Mouse (Mus musculus) mature B cell (primary cell): ENCODE data around the gene Olfr1152.

Experiments used
- in situ Hi-C: fragments of 300-500 bp; cut with MboI; formaldehyde crosslinking; loops from 2 replicates; pipeline ENCODE4 v1.14.3; 2019

The Olfr1152 gene

GRCm38 (mm10) chr2:87866192-87866591 is at the start of gene Olfr1152:
TSS of gene Olfr1152 (plus strand) at chr2:87866492.
- in situ Hi-C loops = no loop called here

- in situ Hi-C loops = no loop called here
Observed at GRCm38 (mm10) chr2:87830233-87830632, 36.1 kb upstream of the Olfr1152 start, which contains the start of gene Olfr1148. TSS of gene Olfr1148 (plus strand) at chr2:87830533.

- in situ Hi-C loops = no loop called here
Observed at GRCm38 (mm10) chr2:87843693-87844092, 22.6 kb upstream of the Olfr1152 start, which contains the start of gene Olfr1150-ps1. TSS of gene Olfr1150-ps1 (plus strand) at chr2:87843993.

- in situ Hi-C loops = no loop called here
Observed at GRCm38 (mm10) chr2:87855562-87855961, 10.7 kb upstream of the Olfr1152 start, which contains the start of gene Olfr1151. TSS of gene Olfr1151 (plus strand) at chr2:87855862.

- in situ Hi-C loops = no loop called here
Observed at GRCm38 (mm10) chr2:87894662-87895061, 28.4 kb downstream of the Olfr1152 start, which contains the start of gene Olfr1153. TSS of gene Olfr1153 (plus strand) at chr2:87894962.

- in situ Hi-C loops = no loop called here
Observed at GRCm38 (mm10) chr2:87905066-87905465, 38.8 kb downstream of the Olfr1152 start, which contains the start of gene Olfr1154. TSS of gene Olfr1154 (minus strand) at chr2:87905166.
